Mouse (Mus musculus) bone marrow macrophage, adult 2 months (primary cell): ENCODE measurements around the gene Kctd11.

ENCODE experiments used
- CTCF ChIP-seq: IDR thresholded peaks from 2 replicates; pipeline ENCODE4 v1.5.1; 2012; ENCODE audit warnings: low read depth, mild to moderate bottlenecking, low read length, moderate library complexity
- POLR2A ChIP-seq: IDR thresholded peaks from 2 replicates; pipeline ENCODE4 v1.6.1; 2012; ENCODE audit warnings: mild to moderate bottlenecking, low read depth, low read length, borderline replicate concordance

- TF ChIP-seq CTCF (no peak), POLR2A (no peak)
Measured at GRCm38 (mm10) chr11:69918118-69918517, 36.9 kb upstream of the Kctd11 start.
